Mouse (Mus musculus) liver, embryonic 13.5 days (tissue): ENCODE measurements at regions not wholly inside any gene's neighbourhood (a gene's known extent, or its start where the extent isn't known, plus 50 kb on each side); places are given as distances from the start of the nearest gene placed in this dataset.
A peak's percentile ranks its signal among the peaks of the same experiment; 100 is the strongest.

ENCODE experiments used
- ATAC-seq: fragments of 200-750 bp; cut with Nextera tagmentation; 2 replicates; pipeline ENCODE4 v1.8.0; 2017; ENCODE audit warnings: low read depth, mild to moderate bottlenecking, moderate number of reproducible peaks, moderate library complexity
- DNase-seq: peaks from one replicate; pipeline ENCODE4 v3.0.0; 2022
- H3K27ac ChIP-seq: fragments of 300-500 bp; sonication (generic); 2 replicates; pipeline ENCODE4 v1.5.1; 2015; ENCODE audit warnings: moderate library complexity, mild to moderate bottlenecking, inconsistent platforms
- H3K27me3 ChIP-seq: fragments of 300-500 bp; sonication (generic); 2 replicates; pipeline ENCODE4 v1.6.1; 2015; ENCODE audit warnings: mild to moderate bottlenecking, inconsistent platforms
- H3K36me3 ChIP-seq: fragments of 300-500 bp; sonication (generic); 2 replicates; pipeline ENCODE4 v1.6.1; 2015; ENCODE audit warnings: mild to moderate bottlenecking, inconsistent platforms
- H3K4me1 ChIP-seq: fragments of 300-500 bp; sonication (generic); replicated peaks from 2 replicates; pipeline ENCODE4 v1.6.1; 2015; ENCODE audit warnings: inconsistent platforms
- H3K4me2 ChIP-seq: fragments of 300-500 bp; sonication (generic); 2 replicates; pipeline ENCODE4 v1.6.1; 2015; ENCODE audit warnings: inconsistent platforms, mild to moderate bottlenecking, moderate library complexity
- H3K4me3 ChIP-seq: fragments of 300-500 bp; sonication (generic); replicated peaks from 2 replicates; pipeline ENCODE4 v1.5.1; 2015; ENCODE audit warnings: mild to moderate bottlenecking, inconsistent platforms
- H3K9ac ChIP-seq: fragments of 300-500 bp; sonication (generic); 2 replicates; pipeline ENCODE4 v1.6.1; 2015; ENCODE audit warnings: mild to moderate bottlenecking, inconsistent platforms
- H3K9me3 ChIP-seq: fragments of 300-500 bp; sonication (generic); replicated peaks from 2 replicates; pipeline ENCODE4 v1.6.1; 2016; ENCODE audit warnings: inconsistent platforms
- WGBS: fragments of 180-500 bp; shearing (Covaris S2); methylation state at CpG from one replicate; pipeline ENCODE4 v1.1.7; 2015; ENCODE audit not compliant: insufficient replicate concordance; 5-methylcytosine and 5-hydroxymethylcytosine counted together

GRCm38 (mm10) chr1:124825717-124826116, 609.8 kb downstream of the Actr3 start:
- Histone ChIP-seq H3K4me2 (no peak overlapping the region), H3K4me3 (no peak overlapping the region), H3K27me3 (no peaks in the 10 kb centered on the region), H3K9me3 (peaks cover under 1% of the 10 kb centered on the region; the same call in 1 of the 2 replicates), H3K9ac (no peak overlapping the region), H3K36me3 (no peaks in the 10 kb centered on the region), H3K27ac (no peak overlapping the region), H3K4me1 (no peaks in the 10 kb centered on the region)
- no peak for DNase-seq
- no peak for ATAC-seq
- 73% methylated on average over 7 of the region's 7 CpGs for WGBS

DNA sequence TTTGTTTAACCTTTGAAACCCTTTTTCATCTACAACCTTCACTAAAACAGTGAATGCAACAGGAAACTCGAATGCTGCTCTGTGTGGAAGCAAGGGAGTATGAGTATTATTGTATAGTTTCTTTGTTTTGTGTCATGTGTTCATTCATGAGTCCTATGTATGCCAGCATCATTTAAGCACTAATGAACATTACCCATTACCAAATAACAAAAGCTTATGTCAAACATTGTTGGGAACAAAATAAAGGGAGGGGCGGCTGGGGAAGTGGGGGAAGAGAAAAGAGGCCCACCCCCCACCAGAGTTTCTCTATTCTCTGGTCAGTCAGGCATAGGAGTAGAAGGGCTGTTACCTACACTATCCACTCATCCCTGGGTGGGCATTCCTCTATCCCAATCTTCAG, 642.5 kb downstream of the Actr3 start:
- DNase-seq (no peak), ATAC-seq (no peak)
- H3K27me3 ChIP-seq, result no peaks in the 10 kb centered on the region
- H3K9ac ChIP-seq, result no peak overlapping the region
- WGBS, result 33% methylated on average over 2 of the region's 2 CpGs
- no peak overlapping the region for H3K4me3 ChIP-seq
- no peak overlapping the region for H3K27ac ChIP-seq
- H3K36me3 ChIP-seq, result no peaks in the 10 kb centered on the region
- no peaks in the 10 kb centered on the region for H3K9me3 ChIP-seq
- no peak overlapping the region for H3K4me2 ChIP-seq
- H3K4me1 ChIP-seq, result no peaks in the 10 kb centered on the region

DNA sequence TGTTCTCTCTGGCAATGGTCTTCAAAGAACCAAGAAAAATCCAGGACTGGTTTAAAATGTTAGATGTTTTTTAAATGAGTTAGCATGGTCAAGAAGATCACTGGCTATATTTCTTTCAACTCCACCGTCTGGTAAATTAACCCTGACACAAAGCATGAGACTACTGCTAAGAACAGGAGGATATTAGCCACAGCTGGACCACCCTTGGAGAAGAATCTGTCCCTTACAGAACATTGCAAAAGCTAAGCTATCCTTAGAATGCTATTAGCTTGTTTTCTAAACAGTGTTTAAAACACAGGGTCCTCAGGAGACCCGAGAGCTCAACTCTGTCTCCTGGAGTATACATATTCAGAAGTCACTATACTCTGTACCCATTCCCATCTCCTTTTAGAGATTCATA, 644.9 kb downstream of the Actr3 start:
- WGBS, result 60% methylated on average over 2 of the region's 2 CpGs
- ATAC-seq, result no peak
- H3K4me3 ChIP-seq, result no peak overlapping the region
- no peak overlapping the region for H3K4me2 ChIP-seq
- no peak overlapping the region for H3K9ac ChIP-seq
- H3K27ac ChIP-seq, result no peak overlapping the region
- H3K36me3 ChIP-seq, result no peaks in the 10 kb centered on the region
- H3K4me1 ChIP-seq, result no peaks in the 10 kb centered on the region
- no peak for DNase-seq
- H3K9me3 ChIP-seq, result no peaks in the 10 kb centered on the region
- no peaks in the 10 kb centered on the region for H3K27me3 ChIP-seq

- no peak overlapping the region for H3K4me2 ChIP-seq
- no peak for ATAC-seq
Observed at GRCm38 (mm10) chr1:124790130-124790529, 645.4 kb downstream of the Actr3 start.

GRCm38 (mm10) chr1:124783066-124783465, 652.5 kb downstream of the Actr3 start:
- ATAC-seq (no peak), DNase-seq (no peak)
- no peak overlapping the region for H3K4me2 ChIP-seq
- no peaks in the 10 kb centered on the region for H3K27me3 ChIP-seq
- no peaks in the 10 kb centered on the region for H3K9me3 ChIP-seq
- no peak overlapping the region for H3K9ac ChIP-seq
- no peaks in the 10 kb centered on the region for H3K4me1 ChIP-seq
- no peak overlapping the region for H3K4me3 ChIP-seq
- no peaks in the 10 kb centered on the region for H3K36me3 ChIP-seq
- WGBS, result 62% methylated on average over 2 of the region's 2 CpGs
- no peak overlapping the region for H3K27ac ChIP-seq

More at GRCm38 (mm10) chr1:124790130-124790529, 645.4 kb downstream of the Actr3 start:
- DNase-seq, result no peak
- no peaks in the 10 kb centered on the region for H3K4me1 ChIP-seq
- no peak overlapping the region for H3K27ac ChIP-seq
- H3K36me3 ChIP-seq, result no peaks in the 10 kb centered on the region
- no peaks in the 10 kb centered on the region for H3K9me3 ChIP-seq
- no peak overlapping the region for H3K4me3 ChIP-seq
- H3K9ac ChIP-seq, result no peak overlapping the region
- WGBS, result 60% methylated on average over 3 of the region's 3 CpGs
- no peaks in the 10 kb centered on the region for H3K27me3 ChIP-seq

DNA sequence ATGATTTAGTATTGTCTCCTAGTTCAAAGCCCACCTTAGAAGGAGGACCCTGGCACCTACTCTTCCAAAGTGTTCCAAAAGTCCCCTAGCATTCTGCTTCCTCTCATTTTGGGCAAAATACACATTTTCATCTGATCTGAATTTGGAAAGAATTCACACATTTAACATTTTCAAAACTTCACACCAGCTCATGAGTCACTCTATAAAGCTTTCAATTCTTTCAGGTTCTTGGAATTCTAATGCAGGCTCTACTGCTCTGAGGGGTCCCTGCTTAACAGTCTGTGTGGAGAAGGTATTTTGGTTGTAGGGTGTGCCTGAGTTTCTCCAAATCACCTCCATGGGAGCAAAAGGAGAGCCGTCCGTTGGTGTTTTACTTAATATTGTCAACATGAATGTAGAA, 657.8 kb downstream of the Actr3 start:
- WGBS, result 68% methylated on average over 2 of the region's 2 CpGs
- DNase-seq (no peak), ATAC-seq (no peak)
- Histone ChIP-seq H3K9me3 (peaks cover 5% of the 10 kb centered on the region; the same call in 1 of the 2 replicates), H3K4me3 (no peak overlapping the region), H3K36me3 (no peaks in the 10 kb centered on the region), H3K9ac (no peak overlapping the region), H3K4me1 (no peaks in the 10 kb centered on the region), H3K4me2 (no peak overlapping the region), H3K27me3 (no peaks in the 10 kb centered on the region), H3K27ac (no peak overlapping the region)

DNA sequence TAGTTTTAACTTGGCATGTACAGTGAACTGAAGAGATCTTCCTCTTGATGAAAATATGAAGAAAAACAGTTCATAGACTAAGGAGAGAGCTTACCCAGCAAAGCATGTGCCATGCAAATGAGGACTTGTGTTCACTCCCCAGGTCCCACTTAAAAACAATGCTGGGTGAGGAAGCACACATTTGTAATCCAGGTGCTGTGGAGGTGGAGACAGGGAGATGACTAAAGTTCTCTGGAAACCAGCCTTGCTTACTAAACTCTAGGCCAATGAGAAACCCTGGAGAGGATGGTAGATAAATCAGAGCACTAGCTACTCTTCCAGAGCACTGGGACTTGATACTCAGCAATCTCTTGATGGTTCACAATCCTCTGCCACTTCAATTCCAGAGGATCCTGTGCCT, 678.8 kb downstream of the Actr3 start:
- Histone ChIP-seq H3K4me3 (no peak overlapping the region), H3K4me2 (no peak overlapping the region), H3K9ac (no peak overlapping the region), H3K9me3 (no peaks in the 10 kb centered on the region), H3K36me3 (no peaks in the 10 kb centered on the region), H3K27ac (no peak overlapping the region), H3K4me1 (no peaks in the 10 kb centered on the region), H3K27me3 (no peaks in the 10 kb centered on the region)
- ATAC-seq (no peak), DNase-seq (no peak)

DNA sequence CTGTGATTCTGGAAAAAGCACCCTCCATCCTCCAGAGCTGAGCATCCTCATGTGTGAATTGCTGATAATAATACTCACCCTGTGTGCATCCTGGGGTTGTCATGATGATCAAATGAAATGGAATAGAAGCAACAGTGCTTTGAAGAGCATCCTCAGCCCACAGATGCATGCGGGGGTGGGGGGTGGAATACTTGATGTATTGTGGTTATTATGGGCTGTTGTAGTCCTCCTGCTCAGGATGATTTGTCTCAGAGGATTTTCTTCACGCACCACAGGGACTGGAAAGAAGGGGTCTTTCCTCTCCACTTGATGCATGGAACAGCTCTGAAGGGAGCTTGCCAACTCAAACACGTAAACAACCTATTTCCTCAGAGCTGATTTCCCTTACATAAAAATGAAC, 694.4 kb upstream of the Dpp10 start:
- no peak for ATAC-seq
- no peak for DNase-seq
- 55% methylated on average over 3 of the region's 3 CpGs for WGBS
- H3K9me3 ChIP-seq, result no peaks in the 10 kb centered on the region
- H3K4me2 ChIP-seq, result no peak overlapping the region
- no peak overlapping the region for H3K27ac ChIP-seq
- H3K27me3 ChIP-seq, result no peaks in the 10 kb centered on the region
- no peaks in the 10 kb centered on the region for H3K4me1 ChIP-seq
- no peaks in the 10 kb centered on the region for H3K36me3 ChIP-seq
- no peak overlapping the region for H3K9ac ChIP-seq
- H3K4me3 ChIP-seq, result no peak overlapping the region

DNA sequence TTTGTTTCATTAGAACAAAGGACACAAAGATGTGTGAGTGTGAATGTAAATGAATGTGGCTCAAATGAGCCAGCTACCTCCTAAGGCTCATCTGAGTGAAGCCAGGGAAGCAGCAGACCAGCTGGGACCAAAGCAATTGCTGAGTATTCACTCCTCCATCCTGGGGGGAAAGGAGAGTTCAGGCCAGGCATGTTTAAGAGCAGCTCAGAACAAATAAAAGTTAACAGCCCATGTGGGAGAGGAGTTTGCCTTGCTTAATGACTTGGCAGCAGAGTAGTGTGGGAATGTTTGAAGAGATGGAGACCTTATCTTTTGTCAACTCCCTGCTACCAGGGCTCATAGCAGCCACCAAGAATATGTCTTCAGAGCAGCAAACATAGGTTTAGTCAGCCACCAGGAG, 685.0 kb upstream of the Dpp10 start:
- no peaks in the 10 kb centered on the region for H3K4me1 ChIP-seq
- H3K4me2 ChIP-seq, result no peak overlapping the region
- no peak for DNase-seq
- no peak overlapping the region for H3K4me3 ChIP-seq
- no peak overlapping the region for H3K9ac ChIP-seq
- no peaks in the 10 kb centered on the region; the same call in 1 of the 2 replicates for H3K9me3 ChIP-seq
- H3K36me3 ChIP-seq, result no peaks in the 10 kb centered on the region
- H3K27me3 ChIP-seq, result no peaks in the 10 kb centered on the region
- no peak for ATAC-seq
- no peak overlapping the region for H3K27ac ChIP-seq

GRCm38 (mm10) chr1:124718065-124718464, 672.7 kb upstream of the Dpp10 start:
- 3% methylated on average over 1 of the region's 1 CpGs for WGBS
- H3K9me3 ChIP-seq, result no peaks in the 10 kb centered on the region

DNA sequence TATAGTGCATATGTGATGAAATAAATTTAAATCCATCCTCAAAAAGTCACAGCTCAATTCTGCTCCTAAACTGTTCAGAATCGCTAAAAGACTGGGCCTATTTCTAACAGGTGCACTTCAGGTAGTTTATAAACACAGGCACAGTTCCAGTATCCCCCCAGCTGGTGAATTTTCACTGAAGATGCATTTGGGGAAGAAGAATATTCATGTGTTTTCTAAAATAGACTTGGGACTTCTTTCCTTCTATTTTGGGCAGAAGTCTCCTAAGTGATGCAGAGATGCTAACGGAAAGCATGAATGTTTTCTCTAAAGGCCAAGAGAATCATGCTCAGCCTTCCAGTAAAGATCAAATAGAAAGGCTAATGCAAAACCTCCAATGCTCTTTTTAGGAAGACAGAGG, 660.9 kb upstream of the Dpp10 start:
- Histone ChIP-seq H3K36me3 (no peaks in the 10 kb centered on the region), H3K9ac (no peak overlapping the region), H3K4me3 (no peak overlapping the region), H3K9me3 (no peaks in the 10 kb centered on the region), H3K4me2 (no peak overlapping the region), H3K4me1 (no peaks in the 10 kb centered on the region), H3K27ac (no peak overlapping the region), H3K27me3 (no peaks in the 10 kb centered on the region)
- WGBS, result 52% methylated on average over 2 of the region's 2 CpGs
- ATAC-seq (no peak), DNase-seq (no peak)

More at GRCm38 (mm10) chr1:124718065-124718464, 672.7 kb upstream of the Dpp10 start:
- H3K27ac ChIP-seq, result no peak overlapping the region
- H3K9ac ChIP-seq, result no peak overlapping the region
- H3K27me3 ChIP-seq, result no peaks in the 10 kb centered on the region
- H3K4me2 ChIP-seq, result no peak overlapping the region
- no peaks in the 10 kb centered on the region for H3K4me1 ChIP-seq
- no peaks in the 10 kb centered on the region for H3K36me3 ChIP-seq
- DNase-seq (peak; percentile 2), ATAC-seq (no peak)
- no peak overlapping the region for H3K4me3 ChIP-seq

- ATAC-seq (no peak), DNase-seq (no peak)
- no peak overlapping the region for H3K4me2 ChIP-seq
- 20% methylated on average over 2 of the region's 2 CpGs for WGBS
- no peaks in the 10 kb centered on the region for H3K9me3 ChIP-seq
- no peak overlapping the region for H3K27ac ChIP-seq
- no peak overlapping the region for H3K4me3 ChIP-seq
- H3K9ac ChIP-seq, result no peak overlapping the region
- H3K27me3 ChIP-seq, result no peaks in the 10 kb centered on the region
- no peaks in the 10 kb centered on the region for H3K36me3 ChIP-seq
- no peaks in the 10 kb centered on the region for H3K4me1 ChIP-seq
Observed at GRCm38 (mm10) chr1:124674420-124674819, 629.1 kb upstream of the Dpp10 start.

- no peaks in the 10 kb centered on the region for H3K9me3 ChIP-seq
- no peak for DNase-seq
- no peak overlapping the region for H3K4me2 ChIP-seq
- ATAC-seq, result no peak
- no peaks in the 10 kb centered on the region for H3K4me1 ChIP-seq
- H3K9ac ChIP-seq, result no peak overlapping the region
- no peak overlapping the region for H3K27ac ChIP-seq
- no peaks in the 10 kb centered on the region for H3K27me3 ChIP-seq
- no peaks in the 10 kb centered on the region for H3K36me3 ChIP-seq
- H3K4me3 ChIP-seq, result no peak overlapping the region
Observed at GRCm38 (mm10) chr1:124652872-124653271, 607.5 kb upstream of the Dpp10 start.
